Mouse (Mus musculus): ENCODE measurements at regions not wholly inside any gene's neighbourhood (a gene's known extent, or its start where the extent isn't known, plus 50 kb on each side); places are given as distances from the start of the nearest gene placed in this dataset.
A peak's percentile ranks its signal among the peaks of the same experiment; 100 is the strongest.

DNA sequence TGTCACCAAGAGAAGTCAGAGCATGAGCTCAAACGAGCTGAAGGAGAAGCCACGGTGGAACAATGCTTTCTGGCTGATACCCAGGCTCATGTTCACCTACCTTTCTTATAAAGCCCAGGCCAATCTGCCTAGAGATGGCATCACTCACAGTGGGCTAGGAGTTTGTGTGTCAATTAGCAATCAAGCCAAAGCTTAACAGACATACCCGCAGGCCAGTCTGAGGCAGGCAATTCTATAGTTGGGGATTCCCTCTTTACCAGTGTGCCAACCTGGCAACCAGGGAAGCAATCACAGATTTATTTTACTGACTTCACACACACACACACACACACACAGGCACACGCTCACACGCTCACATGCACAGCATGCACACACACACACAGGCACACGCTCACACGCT is 787.3 kb downstream of the Fat4 start:
- no peak overlapping the region for H3K27ac ChIP-seq
- no peak overlapping the region for H3K4me2 ChIP-seq (ENCODE audit: low read depth, low read length)
- no peak for TF ChIP-seq CTCF (IDR thresholded peaks at IDR 0.05; ENCODE audit: low read depth)
- ATAC-seq, result no peak
- H3K4me1 ChIP-seq (ENCODE audit: insufficient read depth, low read length), result no peaks in the 10 kb centered on the region
- peak; percentile 4 for DNase-seq (ENCODE audit: low spot score)
- 77% methylated on average over 7 of the region's 7 CpGs for WGBS
- H3K36me3 ChIP-seq (ENCODE audit: insufficient read depth, low read length), result no peaks in the 10 kb centered on the region
- no peaks in the 10 kb centered on the region for H3K9me3 ChIP-seq (ENCODE audit: low read length)
- no peak overlapping the region for H3K9ac ChIP-seq (replicated peaks; ENCODE audit: low read length)
- H3K27me3 ChIP-seq (ENCODE audit: insufficient read depth, low read length), result no peaks in the 10 kb centered on the region
- no peak overlapping the region for H3K4me3 ChIP-seq (ENCODE audit: low read length)

GRCm38 (mm10) chr3:39674927-39675326 is 788.2 kb downstream of the Fat4 start:
- Histone ChIP-seq H3K4me1 (ENCODE audit: insufficient read depth, low read length) (no peaks in the 10 kb centered on the region), H3K9ac (replicated peaks; ENCODE audit: low read length) (no peak overlapping the region), H3K36me3 (ENCODE audit: insufficient read depth, low read length) (no peaks in the 10 kb centered on the region), H3K4me2 (ENCODE audit: low read depth, low read length) (no peak overlapping the region), H3K27ac (no peak overlapping the region), H3K9me3 (ENCODE audit: low read length) (no peaks in the 10 kb centered on the region), H3K27me3 (ENCODE audit: insufficient read depth, low read length) (no peaks in the 10 kb centered on the region), H3K4me3 (ENCODE audit: low read length) (no peak overlapping the region)
- TF ChIP-seq CTCF (IDR thresholded peaks at IDR 0.05; ENCODE audit: low read depth), result no peak
- WGBS, result 86% methylated on average over 10 of the region's 10 CpGs
- DNase-seq (ENCODE audit: low spot score) (no peak), ATAC-seq (no peak)

GRCm38 (mm10) chr3:39705610-39706009 is 818.9 kb downstream of the Fat4 start:
- no peak overlapping the region for H3K4me2 ChIP-seq (ENCODE audit: low read depth, low read length)
- H3K9me3 ChIP-seq (ENCODE audit: low read length), result no peaks in the 10 kb centered on the region
- H3K36me3 ChIP-seq (ENCODE audit: insufficient read depth, low read length), result no peaks in the 10 kb centered on the region
- H3K4me1 ChIP-seq (ENCODE audit: insufficient read depth, low read length), result no peaks in the 10 kb centered on the region
- no peaks in the 10 kb centered on the region for H3K27me3 ChIP-seq (ENCODE audit: insufficient read depth, low read length)
- no peak overlapping the region for H3K9ac ChIP-seq (replicated peaks; ENCODE audit: low read length)
- H3K27ac ChIP-seq, result no peak overlapping the region
- no peak overlapping the region for H3K4me3 ChIP-seq (ENCODE audit: low read length)
- ATAC-seq (no peak), DNase-seq (ENCODE audit: low spot score) (no peak)
- WGBS, result 85% methylated on average over 1 of the region's 1 CpGs
- TF ChIP-seq CTCF (IDR thresholded peaks at IDR 0.05; ENCODE audit: low read depth), result peak; percentile 21; the same call in 1 of the 2 replicates

GRCm38 (mm10) chr3:39712795-39713709 is 818.0 kb upstream of the Intu start:
- H3K36me3 ChIP-seq (ENCODE audit: insufficient read depth, low read length), result no peaks in the 10 kb centered on the region
- H3K4me1 ChIP-seq (ENCODE audit: insufficient read depth, low read length), result no peaks in the 10 kb centered on the region
- H3K27ac ChIP-seq, result no peak overlapping the region
- H3K9ac ChIP-seq (replicated peaks; ENCODE audit: low read length), result no peak overlapping the region
- ATAC-seq (no peak), DNase-seq (ENCODE audit: low spot score) (no peak)
- no peaks in the 10 kb centered on the region for H3K9me3 ChIP-seq (ENCODE audit: low read length)
- 74% methylated on average over 13 of the region's 13 CpGs for WGBS
- H3K4me2 ChIP-seq (ENCODE audit: low read depth, low read length), result no peak overlapping the region
- H3K4me3 ChIP-seq (ENCODE audit: low read length), result no peak overlapping the region
- no peak for TF ChIP-seq CTCF (IDR thresholded peaks at IDR 0.05; ENCODE audit: low read depth)
- H3K27me3 ChIP-seq (ENCODE audit: insufficient read depth, low read length), result no peaks in the 10 kb centered on the region

GRCm38 (mm10) chr3:39714056-39714592 is 817.0 kb upstream of the Intu start:
- ATAC-seq (no peak), DNase-seq (ENCODE audit: low spot score) (no peak)
- H3K4me2 ChIP-seq (ENCODE audit: low read depth, low read length), result no peak overlapping the region
- H3K4me1 ChIP-seq (ENCODE audit: insufficient read depth, low read length), result no peaks in the 10 kb centered on the region
- H3K27me3 ChIP-seq (ENCODE audit: insufficient read depth, low read length), result no peaks in the 10 kb centered on the region
- 58% methylated on average over 5 of the region's 5 CpGs for WGBS
- no peak overlapping the region for H3K9ac ChIP-seq (replicated peaks; ENCODE audit: low read length)
- no peaks in the 10 kb centered on the region for H3K9me3 ChIP-seq (ENCODE audit: low read length)
- no peak overlapping the region for H3K4me3 ChIP-seq (ENCODE audit: low read length)
- no peak overlapping the region for H3K27ac ChIP-seq
- no peak for TF ChIP-seq CTCF (IDR thresholded peaks at IDR 0.05; ENCODE audit: low read depth)
- H3K36me3 ChIP-seq (ENCODE audit: insufficient read depth, low read length), result no peaks in the 10 kb centered on the region

GRCm38 (mm10) chr3:39718946-39719545 is 812.0 kb upstream of the Intu start:
- Histone ChIP-seq H3K4me1 (ENCODE audit: insufficient read depth, low read length) (no peaks in the 10 kb centered on the region), H3K9ac (replicated peaks; ENCODE audit: low read length) (no peak overlapping the region), H3K4me3 (ENCODE audit: low read length) (no peak overlapping the region), H3K9me3 (ENCODE audit: low read length) (no peaks in the 10 kb centered on the region), H3K36me3 (ENCODE audit: insufficient read depth, low read length) (no peaks in the 10 kb centered on the region), H3K27me3 (ENCODE audit: insufficient read depth, low read length) (no peaks in the 10 kb centered on the region), H3K27ac (no peak overlapping the region), H3K4me2 (ENCODE audit: low read depth, low read length) (no peak overlapping the region)
- peak; percentile 10 for DNase-seq (ENCODE audit: low spot score)
- ATAC-seq, result no peak
- TF ChIP-seq CTCF (IDR thresholded peaks at IDR 0.05; ENCODE audit: low read depth), result no peak
- WGBS, result 69% methylated on average over 11 of the region's 11 CpGs
